Mouse (Mus musculus) intestine, embryonic 14.5 days (tissue): ENCODE results near the gene Gm20532. TPM values are rescaled to one million over a fixed set of nuclear protein-coding genes. Genes with fewer than 3 reads are reported as not detected.
A peak's percentile ranks its signal among the peaks of the same experiment; 100 is the strongest.

ENCODE experiments used
- ATAC-seq: fragments of 200-750 bp; cut with Nextera tagmentation; replicated peaks from 2 replicates; pipeline ENCODE4 v1.8.0; 2017; ENCODE audit warnings: low read depth, moderate number of reproducible peaks, moderate TSS enrichment, moderate library complexity; ENCODE audit not compliant: low FRiP score, low TSS enrichment
- DNase-seq: peaks from one replicate; pipeline ENCODE4 v3.0.0-alpha.2; 2018; ENCODE audit warnings: low spot score
- H3K27ac ChIP-seq: fragments of 300-500 bp; sonication (generic); 2 replicates; pipeline ENCODE4 v1.5.1; 2014; ENCODE audit warnings: low read depth, mild to moderate bottlenecking, control low read depth
- H3K27me3 ChIP-seq: fragments of 300-500 bp; sonication (generic); replicated peaks from 2 replicates; pipeline ENCODE4 v1.6.1; 2014; ENCODE audit warnings: low read length, control low read depth; ENCODE audit not compliant: control insufficient read depth, insufficient read depth
- H3K36me3 ChIP-seq: fragments of 300-500 bp; sonication (generic); 2 replicates; pipeline ENCODE4 v1.6.1; 2014; ENCODE audit warnings: low read length, control low read depth; ENCODE audit not compliant: control insufficient read depth, insufficient read depth
- H3K4me1 ChIP-seq: fragments of 300-500 bp; sonication (generic); replicated peaks from 2 replicates; pipeline ENCODE4 v1.6.1; 2014; ENCODE audit warnings: low read length, control low read depth, mixed read lengths; ENCODE audit not compliant: control insufficient read depth, insufficient read depth
- H3K4me2 ChIP-seq: fragments of 300-500 bp; sonication (generic); 2 replicates; pipeline ENCODE4 v1.6.1; 2014; ENCODE audit warnings: low read length
- H3K4me3 ChIP-seq: fragments of 300-500 bp; sonication (generic); 2 replicates; pipeline ENCODE4 v1.5.1; 2014; ENCODE audit warnings: low read depth, low read length, control low read depth, mixed read lengths
- H3K9ac ChIP-seq: fragments of 300-500 bp; sonication (generic); 2 replicates; pipeline ENCODE4 v1.6.1; 2014; ENCODE audit warnings: mild to moderate bottlenecking, low read length
- H3K9me3 ChIP-seq: fragments of 300-500 bp; sonication (generic); 2 replicates; pipeline ENCODE4 v1.6.1; 2016; ENCODE audit warnings: low read length, control low read depth; ENCODE audit not compliant: control insufficient read depth
- WGBS: fragments of 180-500 bp; shearing (Covaris S2); extraction: QIAGEN DNeasy Blood & Tissue Kit; methylation state at CpG from one replicate; pipeline ENCODE4 v1.1.7; 2014; 5-methylcytosine and 5-hydroxymethylcytosine counted together
- polyA plus RNA-seq: library from polyadenylated mRNA; unstranded; fragments of >200 nt; fragmentation: Nextera tagmentation; extraction: Ambion mirVana; gene quantifications from 2 replicates; pipeline ENCODE4 v1.2.1, GENCODE M21; 2014

The Gm20532 gene
- polyA plus RNA-seq, 1 experiment from 2014 or later: not detected

GRCm38 (mm10) chr2:26594461-26594933, 8.1 kb downstream of the Gm20532 start:
- ATAC-seq: peak; percentile 8; the same call in 1 of the 2 replicates

GRCm38 (mm10) chr2:26594934-26595724, 8.7 kb downstream of the Gm20532 start:
- Histone ChIP-seq H3K27me3 (no peaks in the 10 kb centered on the region), H3K4me1 (no peaks in the 10 kb centered on the region), H3K9me3 (no peaks in the 10 kb centered on the region), H3K4me3 (no peak overlapping the region), H3K4me2 (no peak overlapping the region), H3K36me3 (peaks cover 27% of the 10 kb centered on the region), H3K27ac (0 out of 2 replicates have a peak overlapping the region, but pooled peaks have one; percentile 33), H3K9ac (no peak overlapping the region)
- peak; percentile 77 for ATAC-seq
- peak; percentile 72 for DNase-seq
- 72% methylated on average over 6 of the region's 6 CpGs for WGBS

More at GRCm38 (mm10) chr2:26594461-26594933, 8.1 kb downstream of the Gm20532 start:
- Histone ChIP-seq H3K27me3 (no peaks in the 10 kb centered on the region), H3K36me3 (peaks cover 27% of the 10 kb centered on the region), H3K4me2 (no peak overlapping the region), H3K27ac (0 out of 2 replicates have a peak overlapping the region, but pooled peaks have one; percentile 11), H3K4me1 (no peaks in the 10 kb centered on the region), H3K9ac (no peak overlapping the region), H3K9me3 (no peaks in the 10 kb centered on the region), H3K4me3 (no peak overlapping the region)
- no peak for DNase-seq
- WGBS: 80% methylated on average over 7 of the region's 7 CpGs

GRCm38 (mm10) chr2:26595725-26596435, 9.4 kb downstream of the Gm20532 start:
- 82% methylated on average over 11 of the region's 11 CpGs for WGBS
- Histone ChIP-seq H3K9ac (no peak overlapping the region), H3K4me1 (no peaks in the 10 kb centered on the region), H3K4me3 (no peak overlapping the region), H3K27ac (0 out of 2 replicates have a peak overlapping the region, but pooled peaks have one; percentile 33), H3K4me2 (no peak overlapping the region), H3K9me3 (no peaks in the 10 kb centered on the region), H3K36me3 (peaks cover 27% of the 10 kb centered on the region), H3K27me3 (no peaks in the 10 kb centered on the region)
- no peak for ATAC-seq
- DNase-seq: no peak

GRCm38 (mm10) chr2:26596898-26597297, 10.5 kb downstream of the Gm20532 start:
- Histone ChIP-seq H3K27ac (no peak overlapping the region), H3K36me3 (peaks cover 27% of the 10 kb centered on the region), H3K27me3 (no peaks in the 10 kb centered on the region), H3K9me3 (no peaks in the 10 kb centered on the region), H3K4me1 (no peaks in the 10 kb centered on the region), H3K9ac (no peak overlapping the region), H3K4me2 (no peak overlapping the region), H3K4me3 (no peak overlapping the region)
- ATAC-seq (no peak), DNase-seq (no peak)
- 86% methylated on average over 3 of the region's 3 CpGs for WGBS

- H3K9ac ChIP-seq: no peak overlapping the region
- DNase-seq (no peak), ATAC-seq (no peak)
- H3K27ac ChIP-seq: no peak overlapping the region
- H3K36me3 ChIP-seq: peaks cover 21% of the 10 kb centered on the region
- no peak overlapping the region for H3K4me2 ChIP-seq
- no peak overlapping the region for H3K4me3 ChIP-seq
- H3K4me1 ChIP-seq: 0 out of 2 replicates have a peak, but pooled peaks cover under 1% of the 10 kb centered on the region
- no peaks in the 10 kb centered on the region for H3K9me3 ChIP-seq
- no peaks in the 10 kb centered on the region for H3K27me3 ChIP-seq
- 86% methylated on average over 2 of the region's 2 CpGs for WGBS
Observed at GRCm38 (mm10) chr2:26597810-26598209, 11.4 kb downstream of the Gm20532 start.

- no peak for DNase-seq
- H3K4me3 ChIP-seq: no peak overlapping the region
- peaks cover 7% of the 10 kb centered on the region; the same call in 1 of the 2 replicates for H3K4me1 ChIP-seq
- H3K27me3 ChIP-seq: no peaks in the 10 kb centered on the region
- no peak overlapping the region for H3K4me2 ChIP-seq
- ATAC-seq: no peak
- WGBS: 73% methylated on average over 3 of the region's 3 CpGs
- no peak overlapping the region for H3K9ac ChIP-seq
- peaks cover 14% of the 10 kb centered on the region for H3K36me3 ChIP-seq
- no peaks in the 10 kb centered on the region for H3K9me3 ChIP-seq
- H3K27ac ChIP-seq: no peak overlapping the region
Observed at GRCm38 (mm10) chr2:26598462-26598861, 12.0 kb downstream of the Gm20532 start.

- no peak overlapping the region for H3K4me2 ChIP-seq
- H3K27me3 ChIP-seq: no peaks in the 10 kb centered on the region
- no peak overlapping the region for H3K4me3 ChIP-seq
- H3K36me3 ChIP-seq: peaks cover 4% of the 10 kb centered on the region; the same call in 1 of the 2 replicates
- no peaks in the 10 kb centered on the region for H3K9me3 ChIP-seq
- WGBS: 80% methylated on average over 4 of the region's 4 CpGs
- H3K27ac ChIP-seq: no peak overlapping the region
- DNase-seq: no peak
- H3K4me1 ChIP-seq: peaks cover 7% of the 10 kb centered on the region; the same call in 1 of the 2 replicates
- ATAC-seq: no peak
- no peak overlapping the region for H3K9ac ChIP-seq
Observed at GRCm38 (mm10) chr2:26599965-26600364, 13.5 kb downstream of the Gm20532 start.

GRCm38 (mm10) chr2:26600664-26601063, 14.2 kb downstream of the Gm20532 start:
- Histone ChIP-seq H3K27ac (no peak overlapping the region), H3K36me3 (no peaks in the 10 kb centered on the region), H3K9ac (no peak overlapping the region), H3K4me2 (no peak overlapping the region), H3K4me1 (peaks cover 7% of the 10 kb centered on the region; the same call in 1 of the 2 replicates), H3K4me3 (no peak overlapping the region), H3K27me3 (no peaks in the 10 kb centered on the region), H3K9me3 (no peaks in the 10 kb centered on the region)
- ATAC-seq: no peak
- DNase-seq: no peak
- WGBS: 88% methylated on average over 2 of the region's 2 CpGs
